Mouse (Mus musculus) C2C12 (cell line): ENCODE measurements at regions not wholly inside any gene's neighbourhood (a gene's known extent, or its start where the extent isn't known, plus 50 kb on each side); places are given as distances from the start of the nearest gene placed in this dataset.

Experiments
- H3K27me3 ChIP-seq: one replicate; pipeline ENCODE4 v1.6.1; 2011; ENCODE audit not compliant: control insufficient read depth, insufficient read depth, insufficient read length
- H3K36me3 ChIP-seq: one replicate; pipeline ENCODE4 v1.6.1; 2011; ENCODE audit not compliant: control insufficient read depth, insufficient read depth
- H3K4me3 ChIP-seq: one replicate; pipeline ENCODE4 v1.5.1; 2011; ENCODE audit warnings: mild to moderate bottlenecking, control low read depth; ENCODE audit not compliant: poor library complexity, insufficient read depth, severe bottlenecking
- H3K79me2 ChIP-seq: one replicate; pipeline ENCODE4 v1.6.1; 2011; ENCODE audit not compliant: control insufficient read depth, insufficient read depth
- H3K79me3 ChIP-seq: one replicate; pipeline ENCODE4 v1.6.1; 2011; ENCODE audit warnings: low read depth, control low read depth
- H3ac ChIP-seq: one replicate; pipeline ENCODE3; 2011; ENCODE audit warnings: low read depth; ENCODE audit not compliant: control insufficient read depth, insufficient read length
- CEBPB ChIP-seq: IDR thresholded peaks from one replicate; pipeline ENCODE4 v1.6.1; 2011; ENCODE audit warnings: low read depth, mild to moderate bottlenecking, control low read depth, moderate library complexity
- CTCF ChIP-seq: IDR thresholded peaks from one replicate; pipeline ENCODE4 v1.5.1; 2011; ENCODE audit not compliant: control insufficient read depth, insufficient read depth, insufficient read length
- FOSL1 ChIP-seq: IDR thresholded peaks from one replicate; pipeline ENCODE4 v1.8.0; 2011; ENCODE audit warnings: mild to moderate bottlenecking, low read length; ENCODE audit not compliant: poor library complexity, insufficient read depth, severe bottlenecking
- MAX ChIP-seq: IDR thresholded peaks from one replicate; pipeline ENCODE4 v1.6.1; 2011; ENCODE audit warnings: mild to moderate bottlenecking, control low read depth
- MYOD1 ChIP-seq: IDR thresholded peaks from one replicate; pipeline ENCODE4 v1.6.1; 2011; ENCODE audit warnings: low read depth; ENCODE audit not compliant: control insufficient read depth, insufficient read length
- MYOG ChIP-seq: IDR thresholded peaks from one replicate; pipeline ENCODE4 v1.6.1; 2011; ENCODE audit not compliant: control insufficient read depth, insufficient read length; ENCODE audit errors: extremely low read depth
- USF1 ChIP-seq: IDR thresholded peaks from one replicate; pipeline ENCODE4 v1.6.1; 2011; ENCODE audit warnings: low read depth, mild to moderate bottlenecking, control low read depth, moderate library complexity

- TF ChIP-seq CTCF = no peak
- no peak for TF ChIP-seq MYOG
- TF ChIP-seq CEBPB = no peak
- no peak for TF ChIP-seq FOSL1
- TF ChIP-seq MYOD1 = no peak
- no peak for TF ChIP-seq USF1
- no peak for TF ChIP-seq MAX
Measured at GRCm38 (mm10) chr12:109745731-109746484, 145.8 kb upstream of the Rtl1 start.

GRCm38 (mm10) chr12:109747201-109747600 lies 147.1 kb upstream of the Rtl1 start:
- Histone ChIP-seq H3K36me3 (no peaks in the 10 kb centered on the region), H3K4me3 (no peak overlapping the region), H3K27me3 (peaks cover 3% of the 10 kb centered on the region), H3ac (no peak overlapping the region), H3K79me2 (no peaks in the 10 kb centered on the region), H3K79me3 (no peaks in the 10 kb centered on the region)
- TF ChIP-seq MYOG (no peak), USF1 (no peak), MYOD1 (no peak)

More at GRCm38 (mm10) chr12:109745731-109746484, 145.8 kb upstream of the Rtl1 start:
- no peaks in the 10 kb centered on the region for H3K36me3 ChIP-seq
- H3K27me3 ChIP-seq = peaks cover 3% of the 10 kb centered on the region
- H3K4me3 ChIP-seq = no peak overlapping the region
- no peaks in the 10 kb centered on the region for H3K79me2 ChIP-seq
- no peak overlapping the region for H3ac ChIP-seq
- H3K79me3 ChIP-seq = no peaks in the 10 kb centered on the region

DNA sequence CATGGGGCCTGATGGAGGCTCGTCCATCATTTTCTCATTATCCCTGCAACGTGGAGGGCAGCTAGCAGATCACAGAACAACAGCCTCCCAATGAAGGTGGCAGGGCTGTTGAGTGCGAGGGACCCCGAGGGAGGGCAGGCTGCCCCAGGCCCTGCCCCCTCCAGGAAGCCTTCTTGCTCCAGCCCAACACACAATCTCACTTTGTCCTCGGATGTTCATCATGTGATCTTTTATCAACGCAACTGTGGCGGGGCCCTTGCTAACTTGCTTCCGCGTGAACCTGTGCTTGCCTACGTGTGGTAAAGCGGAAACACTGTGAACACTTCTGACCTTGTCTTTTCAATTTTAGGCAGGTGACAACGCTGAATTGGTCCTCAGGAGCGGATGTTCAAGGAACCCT lies 147.6 kb upstream of the Rtl1 start:
- Histone ChIP-seq H3K36me3 (no peaks in the 10 kb centered on the region), H3K4me3 (no peak overlapping the region), H3ac (no peak overlapping the region), H3K27me3 (no peaks in the 10 kb centered on the region), H3K79me3 (no peaks in the 10 kb centered on the region), H3K79me2 (no peaks in the 10 kb centered on the region)
- TF ChIP-seq MYOD1 (no peak), CEBPB (no peak), CTCF (no peak), MAX (no peak)

- TF ChIP-seq FOSL1 (no peak), MYOD1 (no peak), CTCF (no peak), MAX (no peak), CEBPB (no peak), MYOG (no peak), USF1 (no peak)
- Histone ChIP-seq H3K79me2 (no peaks in the 10 kb centered on the region), H3ac (no peak overlapping the region), H3K36me3 (no peaks in the 10 kb centered on the region), H3K4me3 (no peak overlapping the region), H3K27me3 (no peaks in the 10 kb centered on the region), H3K79me3 (no peaks in the 10 kb centered on the region)
Measured at GRCm38 (mm10) chr12:109748326-109749059, 148.4 kb upstream of the Rtl1 start.

DNA sequence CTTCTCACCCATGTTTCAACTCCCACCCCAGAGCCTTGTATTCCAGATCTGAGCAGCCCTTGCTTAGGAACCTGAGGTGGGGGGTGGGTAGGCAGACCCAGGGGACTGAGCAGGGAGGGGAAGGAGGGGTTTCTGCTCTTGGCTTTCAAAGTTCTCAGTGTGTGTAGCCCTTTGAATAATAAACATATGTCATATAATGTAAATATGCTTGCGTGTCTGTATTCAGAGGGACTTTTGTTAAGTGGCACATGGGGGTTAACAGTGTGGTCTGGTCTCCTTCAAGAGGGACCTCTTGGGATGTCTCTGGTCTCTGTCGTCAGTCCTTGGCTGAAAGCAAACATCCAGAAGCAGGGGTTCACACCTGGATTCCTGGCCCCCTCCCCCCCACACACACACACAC lies 149.1 kb upstream of the Rtl1 start:
- H3K4me3 ChIP-seq = no peak overlapping the region
- H3K36me3 ChIP-seq = no peaks in the 10 kb centered on the region
- no peaks in the 10 kb centered on the region for H3K79me3 ChIP-seq
- no peaks in the 10 kb centered on the region for H3K27me3 ChIP-seq
- no peak for TF ChIP-seq USF1
- TF ChIP-seq CEBPB = no peak
- no peak for TF ChIP-seq MAX
- TF ChIP-seq MYOD1 = no peak
- TF ChIP-seq CTCF = no peak
- TF ChIP-seq MYOG = no peak
- TF ChIP-seq FOSL1 = no peak
- no peak overlapping the region for H3ac ChIP-seq
- no peaks in the 10 kb centered on the region for H3K79me2 ChIP-seq
